16 mouse cellular contexts compared by ENCODE assay signal in genomic region chr19:24323841-24324613, GRCm38 (mm10). TPM values are rescaled to one million over a fixed set of nuclear protein-coding genes. Genes with fewer than 3 reads are reported as not detected.
DNase-seq lines count a peak whose midpoint lies in the region; ATAC-seq and TF ChIP-seq lines count a peak whose summit lies in the region.
"Had no signal": no experiment of that assay in that cellular context is flagged by ENCODE, and none has a peak within 500 bp of the region (broad histone marks: within the 10 kb centered on the region; RNA-seq: fewer than 3 reads in every experiment).

No protein-coding gene starts in this region.

- TF ChIP-seq CTCF in hindbrain, postnatal 0 days (IDR thresholded peaks at IDR 0.05; ENCODE audit: low read depth), result no peak

- H3K27ac ChIP-seq in hindbrain, embryonic 11.5 days (ENCODE audit: low read depth, low read length), result peak overlapping the region; percentile 47; the same call in 1 of the 2 replicates
- no peak overlapping the region for H3K27ac ChIP-seq in hindbrain, postnatal 0 days
- H3K27ac ChIP-seq in embryonic facial prominence, embryonic 14.5 days (replicated peaks; ENCODE audit: low read depth, low read length), result no peak overlapping the region
- H3K27ac ChIP-seq: forebrain, embryonic 12.5 days; lung, embryonic 15.5 days; midbrain, embryonic 15.5 days; stomach, embryonic 15.5 days had no signal

- DNase-seq in adrenal gland, adult (ENCODE audit: inconsistent age in 2 of 2, low spot score in 1 of 2), result peak; percentile 61 to 91
- DNase-seq in adrenal gland, adult 18-20 months (ENCODE audit: low spot score in 2 of 2), result no peak
- DNase-seq in hindbrain, embryonic 11.5 days (ENCODE audit: low spot score), result peak; percentile 33
- no peak for DNase-seq in hindbrain, postnatal 0 days (ENCODE audit: low spot score)
- DNase-seq in NIH3T3 (ENCODE audit: low read depth), result peak; percentile 38
- DNase-seq in embryonic facial prominence, embryonic 14.5 days (ENCODE audit: low spot score), result peak; percentile 50
- DNase-seq in spleen, postnatal 14 days (ENCODE audit: low spot score in 2 of 2), result no peak
- no peak for DNase-seq in ovary, adult 18-20 months (ENCODE audit: low spot score)
- DNase-seq: cerebellum, adult 11-12 months; kidney, postnatal 36 days; layer of hippocampus, postnatal 36 days had no signal

- no peak overlapping the region for H3K4me3 ChIP-seq in hindbrain, embryonic 11.5 days (ENCODE audit: low read depth, low read length)
- no peak overlapping the region for H3K4me3 ChIP-seq in hindbrain, postnatal 0 days (ENCODE audit: low read length)
- no peak overlapping the region for H3K4me3 ChIP-seq in embryonic facial prominence, embryonic 14.5 days (ENCODE audit: low read depth, low read length)
- H3K4me3 ChIP-seq: forebrain, embryonic 12.5 days; lung, embryonic 15.5 days; midbrain, embryonic 15.5 days; stomach, embryonic 15.5 days had no signal

- no peak for ATAC-seq in hindbrain, embryonic 11.5 days (ENCODE audit: low FRiP score)
- ATAC-seq in hindbrain, postnatal 0 days, result no peak
- ATAC-seq in embryonic facial prominence, embryonic 14.5 days (ENCODE audit: low read depth), result no peak
- ATAC-seq: intestine, postnatal 0 days; midbrain, embryonic 15.5 days had no signal

- H3K4me1 ChIP-seq in hindbrain, embryonic 11.5 days (replicated peaks; ENCODE audit: control insufficient read depth, insufficient read depth, low read length), result peaks cover 4% of the 10 kb centered on the region; the same call in 1 of the 2 replicates
- H3K4me1 ChIP-seq in hindbrain, postnatal 0 days (ENCODE audit: insufficient read depth, low read length), result 0 out of 2 replicates have a peak, but pooled peaks cover 3% of the 10 kb centered on the region
- no peaks in the 10 kb centered on the region for H3K4me1 ChIP-seq in embryonic facial prominence, embryonic 14.5 days (ENCODE audit: control insufficient read depth, insufficient read depth, low read length)
- H3K4me1 ChIP-seq: stomach, embryonic 15.5 days had no signal

- H3K4me2 ChIP-seq in hindbrain, embryonic 11.5 days (replicated peaks; ENCODE audit: low read depth, low read length), result no peak overlapping the region
- H3K4me2 ChIP-seq in hindbrain, postnatal 0 days (ENCODE audit: low read depth, low read length), result no peak overlapping the region
- no peak overlapping the region for H3K4me2 ChIP-seq in embryonic facial prominence, embryonic 14.5 days (ENCODE audit: low read depth, low read length)
- H3K4me2 ChIP-seq: forebrain, embryonic 12.5 days; lung, embryonic 15.5 days; midbrain, embryonic 15.5 days; stomach, embryonic 15.5 days had no signal

- H3K9ac ChIP-seq in hindbrain, embryonic 11.5 days (ENCODE audit: low read depth, low read length), result no peak overlapping the region
- no peak overlapping the region for H3K9ac ChIP-seq in hindbrain, postnatal 0 days (replicated peaks; ENCODE audit: low read length)
- no peak overlapping the region for H3K9ac ChIP-seq in embryonic facial prominence, embryonic 14.5 days (ENCODE audit: low read depth, low read length)
- H3K9ac ChIP-seq: forebrain, embryonic 12.5 days; lung, embryonic 15.5 days; midbrain, embryonic 15.5 days; stomach, embryonic 15.5 days had no signal

- no peaks in the 10 kb centered on the region for H3K36me3 ChIP-seq in hindbrain, embryonic 11.5 days (ENCODE audit: control insufficient read depth, insufficient read depth, low read length)
- H3K36me3 ChIP-seq in hindbrain, postnatal 0 days (ENCODE audit: insufficient read depth, low read length), result no peaks in the 10 kb centered on the region
- no peaks in the 10 kb centered on the region for H3K36me3 ChIP-seq in embryonic facial prominence, embryonic 14.5 days (ENCODE audit: control insufficient read depth, insufficient read depth, low read length)
- H3K36me3 ChIP-seq: forebrain, embryonic 12.5 days; lung, embryonic 15.5 days; midbrain, embryonic 15.5 days; stomach, embryonic 15.5 days had no signal

- H3K27me3 ChIP-seq in hindbrain, embryonic 11.5 days (ENCODE audit: control insufficient read depth, insufficient read depth, low read length), result no peaks in the 10 kb centered on the region
- no peaks in the 10 kb centered on the region for H3K27me3 ChIP-seq in hindbrain, postnatal 0 days (ENCODE audit: insufficient read depth, low read length)
- no peaks in the 10 kb centered on the region for H3K27me3 ChIP-seq in embryonic facial prominence, embryonic 14.5 days (replicated peaks; ENCODE audit: control insufficient read depth, insufficient read depth, low read length)
- H3K27me3 ChIP-seq: forebrain, embryonic 12.5 days; lung, embryonic 15.5 days; midbrain, embryonic 15.5 days; stomach, embryonic 15.5 days had no signal

- no peaks in the 10 kb centered on the region for H3K9me3 ChIP-seq in hindbrain, embryonic 11.5 days (ENCODE audit: control insufficient read depth, low read length)
- H3K9me3 ChIP-seq in hindbrain, postnatal 0 days (ENCODE audit: low read length), result no peaks in the 10 kb centered on the region
- H3K9me3 ChIP-seq in embryonic facial prominence, embryonic 14.5 days (ENCODE audit: control insufficient read depth, low read length), result no peaks in the 10 kb centered on the region
- H3K9me3 ChIP-seq: forebrain, embryonic 12.5 days; lung, embryonic 15.5 days; midbrain, embryonic 15.5 days; stomach, embryonic 15.5 days had no signal

- WGBS in hindbrain, embryonic 11.5 days, result 33% methylated on average over 10 of the region's 10 CpGs
- 41% methylated on average over 10 of the region's 10 CpGs for WGBS in hindbrain, postnatal 0 days
- 13% methylated on average over 10 of the region's 10 CpGs for WGBS in embryonic facial prominence, embryonic 14.5 days

RNA-seq across cellular contexts. Expression of gene Fxn, which starts 43.6 kb away (rescaled TPM):
- 10 to 100 TPM; 13.4 to 14.8 TPM for total RNA-seq in adrenal gland, adult 18-20 months (2021)
- 49.0 and 49.3 TPM in 2 replicates for polyA plus RNA-seq in hindbrain, embryonic 11.5 days (2014; fragmentation: Nextera tagmentation; extraction: Ambion mirVana)
- 28.5 and 30.4 TPM in 2 replicates for total RNA-seq in hindbrain, postnatal 0 days (2014; rRNA removed)
- polyA plus RNA-seq in hindbrain, postnatal 0 days (2015; fragmentation: Nextera tagmentation; extraction: Ambion mirVana), result 43.8 and 47.7 TPM in 2 replicates
- 38.6 and 39.4 TPM in 2 replicates for polyA plus RNA-seq in embryonic facial prominence, embryonic 14.5 days (2014; fragmentation: Nextera tagmentation; extraction: Ambion mirVana)

Comparison
In these comparisons a context has a peak if more than half of its experiments do, and no peak if none do; other contexts are left out.
1. DNase-seq: peak in adrenal gland, adult (2 of 2), hindbrain, embryonic 11.5 days (single experiment), NIH3T3 (single experiment) and embryonic facial prominence, embryonic 14.5 days (single experiment); none in adrenal gland, adult 18-20 months (0 of 2), hindbrain, postnatal 0 days (single experiment), spleen, postnatal 14 days (0 of 2) and ovary, adult 18-20 months (single experiment).